In genomic region chr11:88291688-88292087, GRCm38 (mm10) we compare ENCODE assay signal across 11 mouse cellular contexts. TPM values are rescaled to one million over a fixed set of nuclear protein-coding genes. Genes with fewer than 3 reads are reported as not detected.
A peak's percentile ranks its signal among the peaks of the same experiment; 100 is the strongest.
DNase-seq lines count a peak whose midpoint lies in the region; ATAC-seq and TF ChIP-seq lines count a peak whose summit lies in the region.
"Had no signal": no experiment of that assay in that cellular context is flagged by ENCODE, and none has a peak within 500 bp of the region (broad histone marks: within the 10 kb centered on the region; RNA-seq: fewer than 3 reads in every experiment).

No protein-coding gene starts in this region.

- no peak for ATAC-seq in hindbrain, postnatal 0 days
- no peak for ATAC-seq in hindbrain, embryonic 14.5 days (ENCODE audit: low FRiP score)
- no peak for ATAC-seq in embryonic facial prominence, embryonic 11.5 days (replicated peaks; ENCODE audit: insufficient number of reproducible peaks, low FRiP score, low TSS enrichment, low read depth)
- no peak for ATAC-seq in erythroid progenitor cell, adult 5-6 weeks (replicated peaks; ENCODE audit: low FRiP score, poor library complexity, severe bottlenecking)
- no peak for ATAC-seq in hindbrain, embryonic 12.5 days (ENCODE audit: low FRiP score)

- H3K4me3 ChIP-seq in hindbrain, postnatal 0 days (ENCODE audit: low read length), result no peak overlapping the region
- no peak overlapping the region for H3K4me3 ChIP-seq in hindbrain, embryonic 14.5 days (replicated peaks; ENCODE audit: low read length)
- no peak overlapping the region for H3K4me3 ChIP-seq in embryonic facial prominence, embryonic 11.5 days (ENCODE audit: low read depth, low read length)
- H3K4me3 ChIP-seq in hindbrain, embryonic 12.5 days, result no peak overlapping the region
- H3K4me3 ChIP-seq: erythroblast, embryonic 14.5 days; myocyte had no signal

- WGBS in hindbrain, postnatal 0 days, result 34% methylated on average over 4 of the region's 4 CpGs
- WGBS in hindbrain, embryonic 14.5 days, result 32% methylated on average over 4 of the region's 4 CpGs
- WGBS in embryonic facial prominence, embryonic 11.5 days, result 32% methylated on average over 4 of the region's 4 CpGs
- 40% methylated on average over 4 of the region's 4 CpGs for WGBS in hindbrain, embryonic 12.5 days

- no peak overlapping the region for H3K4me2 ChIP-seq in hindbrain, postnatal 0 days (ENCODE audit: low read depth, low read length)
- H3K4me2 ChIP-seq in hindbrain, embryonic 14.5 days (replicated peaks), result no peak overlapping the region
- H3K4me2 ChIP-seq in embryonic facial prominence, embryonic 11.5 days (ENCODE audit: low read depth, low read length), result no peak overlapping the region
- H3K4me2 ChIP-seq in hindbrain, embryonic 12.5 days (replicated peaks), result no peak overlapping the region

- H3K36me3 ChIP-seq in hindbrain, postnatal 0 days (ENCODE audit: insufficient read depth, low read length), result no peaks in the 10 kb centered on the region
- no peaks in the 10 kb centered on the region for H3K36me3 ChIP-seq in hindbrain, embryonic 14.5 days (replicated peaks; ENCODE audit: control insufficient read depth, insufficient read depth)
- H3K36me3 ChIP-seq in embryonic facial prominence, embryonic 11.5 days (replicated peaks; ENCODE audit: control insufficient read depth, insufficient read depth, low read depth, low read length), result no peaks in the 10 kb centered on the region
- no peaks in the 10 kb centered on the region for H3K36me3 ChIP-seq in hindbrain, embryonic 12.5 days

- peak; percentile 79 for TF ChIP-seq CTCF in hindbrain, postnatal 0 days (IDR thresholded peaks at IDR 0.05; ENCODE audit: low read depth)

- H3K27me3 ChIP-seq in hindbrain, postnatal 0 days (ENCODE audit: insufficient read depth, low read length), result no peaks in the 10 kb centered on the region
- no peaks in the 10 kb centered on the region for H3K27me3 ChIP-seq in hindbrain, embryonic 14.5 days (ENCODE audit: control insufficient read depth, insufficient read depth, low read length)
- no peaks in the 10 kb centered on the region; the same call in 1 of the 2 replicates for H3K27me3 ChIP-seq in embryonic facial prominence, embryonic 11.5 days (ENCODE audit: control insufficient read depth, insufficient read depth, low read length)
- no peaks in the 10 kb centered on the region for H3K27me3 ChIP-seq in hindbrain, embryonic 12.5 days

- no peaks in the 10 kb centered on the region for H3K9me3 ChIP-seq in hindbrain, postnatal 0 days (ENCODE audit: low read length)
- no peaks in the 10 kb centered on the region for H3K9me3 ChIP-seq in hindbrain, embryonic 14.5 days (ENCODE audit: control insufficient read depth, low read length)
- H3K9me3 ChIP-seq in embryonic facial prominence, embryonic 11.5 days (replicated peaks; ENCODE audit: control insufficient read depth, low read length), result no peaks in the 10 kb centered on the region
- no peaks in the 10 kb centered on the region for H3K9me3 ChIP-seq in hindbrain, embryonic 12.5 days (replicated peaks)

- peak; percentile 29 for DNase-seq in adrenal gland, postnatal 10 days
- DNase-seq in adrenal gland, adult 18-20 months (ENCODE audit: low spot score in 2 of 2), result no peak
- peak; percentile 78 for DNase-seq in hindbrain, postnatal 0 days (ENCODE audit: low spot score)
- no peak for DNase-seq in hindbrain, embryonic 14.5 days (ENCODE audit: low spot score)
- DNase-seq in 416B (ENCODE audit: low read depth), result peak; percentile 31
- peak; percentile 71 for DNase-seq in embryonic facial prominence, embryonic 11.5 days (ENCODE audit: low spot score)

- no peak overlapping the region for H3K27ac ChIP-seq in hindbrain, postnatal 0 days
- no peak overlapping the region for H3K27ac ChIP-seq in hindbrain, embryonic 14.5 days
- no peak overlapping the region for H3K27ac ChIP-seq in embryonic facial prominence, embryonic 11.5 days (replicated peaks; ENCODE audit: low read depth, low read length)
- H3K27ac ChIP-seq in hindbrain, embryonic 12.5 days, result no peak overlapping the region

- H3K4me1 ChIP-seq in hindbrain, postnatal 0 days (ENCODE audit: insufficient read depth, low read length), result peaks cover 8% of the 10 kb centered on the region; the same call in 1 of the 2 replicates
- peaks cover 47% of the 10 kb centered on the region for H3K4me1 ChIP-seq in hindbrain, embryonic 14.5 days (replicated peaks; ENCODE audit: control insufficient read depth, insufficient read depth, low read length)
- peaks cover 6% of the 10 kb centered on the region for H3K4me1 ChIP-seq in embryonic facial prominence, embryonic 11.5 days (ENCODE audit: control insufficient read depth, insufficient read depth, low read length)
- H3K4me1 ChIP-seq in hindbrain, embryonic 12.5 days, result peaks cover 52% of the 10 kb centered on the region

- H3K9ac ChIP-seq in hindbrain, postnatal 0 days (replicated peaks; ENCODE audit: low read length), result no peak overlapping the region
- H3K9ac ChIP-seq in hindbrain, embryonic 14.5 days, result no peak overlapping the region
- no peak overlapping the region for H3K9ac ChIP-seq in embryonic facial prominence, embryonic 11.5 days (replicated peaks; ENCODE audit: low read length)
- H3K9ac ChIP-seq in hindbrain, embryonic 12.5 days, result no peak overlapping the region

RNA-seq across cellular contexts. Expression of gene Ccdc182, which starts 2.2 kb away (rescaled TPM):
- not detected for total RNA-seq in adrenal gland, postnatal 10 days (2021)
- total RNA-seq in adrenal gland, adult 18-20 months (2021), result not detected
- total RNA-seq in hindbrain, postnatal 0 days (2014; rRNA removed), result not detected in 2 replicates
- polyA plus RNA-seq in hindbrain, postnatal 0 days (2015; fragmentation: Nextera tagmentation; extraction: Ambion mirVana), result 0.15 TPM in 1 of 2 replicates, not detected in the other
- 0.37 TPM in 1 of 2 replicates, not detected in the other for polyA plus RNA-seq in hindbrain, embryonic 14.5 days (2014; fragmentation: Nextera tagmentation; extraction: Ambion mirVana)
- 1.7 and 2.6 TPM in 2 replicates for polyA plus RNA-seq in embryonic facial prominence, embryonic 11.5 days (2014; fragmentation: Nextera tagmentation; extraction: Ambion mirVana)
- not detected in 2 replicates for total RNA-seq in erythroid progenitor cell, adult 5-6 weeks (2015; ENCODE audit: low replicate concordance)
- not detected in 2 replicates for total RNA-seq in erythroid progenitor cell, adult 5-6 weeks (2017; ENCODE audit: low replicate concordance)
- 3.8 and 4.3 TPM in 2 replicates for polyA plus RNA-seq in hindbrain, embryonic 12.5 days (2016; fragmentation: Nextera tagmentation; extraction: Ambion mirVana)
- total RNA-seq: layer of hippocampus, postnatal 25 days had no signal
- polyA plus RNA-seq: erythroblast, embryonic 14.5 days; myocyte had no signal

Comparison
In these comparisons a context has a peak if more than half of its experiments do, and no peak if none do; other contexts are left out.
1. DNase-seq: peak in adrenal gland, postnatal 10 days (single experiment), hindbrain, postnatal 0 days (single experiment), 416B (single experiment) and embryonic facial prominence, embryonic 11.5 days (single experiment); none in adrenal gland, adult 18-20 months (0 of 2) and hindbrain, embryonic 14.5 days (single experiment).